Mouse (Mus musculus) embryonic stem cell, embryonic (primary cell): ENCODE data around the gene Cux2.

Experiments used
- CTCF ChIA-PET, 4 experiments: fragments of 300-600 bp in 2 of 4; fragments of 350-600 bp in 2 of 4; sonication (Branson Sonifier 250); formaldehyde crosslinking; loops; one replicate each; lab custom pipeline; 2022; ENCODE audit warnings: inconsistent platforms in 2 of 4; lab: Charles Lee
- POLR2A ChIA-PET, 4 experiments: fragments of 300-600 bp in 2 of 4; fragments of 350-600 bp in 2 of 4; sonication (Branson Sonifier 250); formaldehyde crosslinking; loops; one replicate each; lab custom pipeline; 2022; ENCODE audit warnings: antibody characterized with exemption in 4 of 4, inconsistent platforms in 1 of 4; lab: Charles Lee

Gene Cux2

GRCm38 (mm10) chr5:121841973-121842372 lies 207.9 kb downstream of the Cux2 start:
- CTCF ChIA-PET: interaction anchor here in 1 of 4 experiments (0.6 to 2.1 kb wide), 5 partner anchors 22 to 248 kb away, joined by 3 to 13 read pairs (median 3); no protein-coding TSS in a partner anchor
- POLR2A ChIA-PET: interaction anchor here in 2 of 4 experiments (0.6 to 3.1 kb wide), 6 partner anchors 10 to 1308 kb away, joined by 3 to 14 read pairs (median 4); no protein-coding TSS in a partner anchor

DNA sequence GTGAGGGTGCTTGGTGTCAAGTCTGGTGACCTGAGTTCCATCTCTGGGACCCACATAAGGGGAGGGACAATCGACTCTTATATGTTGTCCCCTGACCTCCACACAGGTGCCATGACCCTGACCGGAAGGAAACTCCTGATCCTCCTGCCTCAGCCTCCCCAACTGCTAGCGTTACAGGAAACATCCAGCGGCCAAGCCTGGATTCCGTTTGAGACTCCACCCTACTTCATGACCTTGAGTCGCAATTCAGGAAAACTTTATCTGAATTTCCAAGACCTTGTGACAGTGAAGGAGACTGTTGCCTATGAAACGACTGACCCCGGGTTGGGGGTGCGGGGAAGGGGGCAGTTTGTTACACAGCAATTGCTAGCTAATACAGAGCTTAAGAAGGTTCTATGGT lies 208.4 kb downstream of the Cux2 start:
- CTCF ChIA-PET: interaction anchor here in 1 of 4 experiments (0.9 to 2.1 kb wide), 3 partner anchors 26 to 41 kb away, joined by 3 to 13 read pairs (median 3); no protein-coding TSS in a partner anchor
- POLR2A ChIA-PET: interaction anchor here in 2 of 4 experiments (0.5 to 3.1 kb wide), 7 partner anchors 11 to 1308 kb away, joined by 3 to 14 read pairs (median 4); no protein-coding TSS in a partner anchor

GRCm38 (mm10) chr5:121839128-121839473 lies 210.8 kb downstream of the Cux2 start:
- POLR2A ChIA-PET: interaction anchor here in 3 of 4 experiments (1.0 to 6.3 kb wide), 6 partner anchors 9 to 221 kb away, joined by 3 to 105 read pairs (median 6); partner anchors contain the start of gene Pheta1 (in 2 of the 3)

DNA sequence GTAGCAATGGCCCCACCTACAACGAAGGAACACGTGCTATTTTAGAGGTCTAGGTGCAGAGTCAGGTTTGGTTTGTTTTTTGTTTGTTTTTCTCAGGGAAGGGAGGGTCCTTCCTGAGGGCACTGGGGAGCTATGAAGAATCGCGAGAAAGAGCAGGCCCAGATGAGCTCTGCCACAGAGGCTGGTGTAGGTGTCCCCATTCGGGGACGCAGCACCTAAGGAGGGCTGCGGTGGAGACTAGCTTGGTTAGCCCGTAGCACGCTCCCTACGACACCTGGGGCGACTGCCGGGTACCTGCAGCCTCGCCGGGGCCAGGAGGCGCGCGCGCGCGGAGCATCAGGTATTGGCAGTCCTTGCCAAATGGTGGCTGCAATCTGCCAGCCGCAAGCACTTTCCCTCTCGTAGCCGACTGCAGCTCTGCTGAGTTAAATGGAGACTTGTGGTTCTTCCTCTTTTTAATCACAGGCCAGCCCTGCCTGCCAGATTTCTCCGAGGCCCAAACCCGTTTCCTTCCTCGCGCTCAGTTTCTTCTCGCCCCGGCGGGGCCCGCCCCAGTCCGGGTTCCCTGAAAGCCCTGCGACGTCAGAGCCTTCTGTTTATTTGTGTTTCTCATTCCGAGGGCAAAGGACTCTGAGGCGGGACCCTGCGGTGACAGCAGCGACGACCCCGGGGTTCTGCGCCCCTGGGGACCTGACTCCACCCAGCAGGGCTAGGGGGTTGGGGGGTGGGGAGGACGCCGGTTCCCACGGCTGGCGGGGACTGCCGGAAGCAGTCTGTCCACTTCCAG lies 211.4 kb downstream of the Cux2 start:
- ChIA-PET CTCF (interaction anchor here in 3 of 4 experiments (0.5 to 3.0 kb wide), 7 partner anchors 24 to 241 kb away, joined by 3 to 13 read pairs (median 6); no protein-coding TSS in a partner anchor), POLR2A (interaction anchor here (0.5 to 6.3 kb wide), 32 partner anchors 8 to 888 kb away, joined by 3 to 105 read pairs (median 4); partner anchors contain the start of gene Pheta1 (in 3 of the 4))

More at GRCm38 (mm10) chr5:121839128-121839473, 210.8 kb downstream of the Cux2 start:
- CTCF ChIA-PET: interaction anchor here in 1 of 4 experiments (1.0 kb wide), 1 partner anchor 220 kb away, joined by 3 read pairs; no protein-coding TSS in a partner anchor

- CTCF ChIA-PET: interaction anchor here (0.5 to 3.0 kb wide), 24 partner anchors 9 to 1163 kb away, joined by 3 to 13 read pairs (median 4); partner anchors contain the start of genes Tctn1 (in 2 of the 4) and Pheta1 (in 1 of the 4)
- POLR2A ChIA-PET: interaction anchor here (0.5 to 6.3 kb wide), 84 partner anchors 8 to 983 kb away, joined by 3 to 105 read pairs (median 4); partner anchors contain the start of genes Pheta1 (in 3 of the 4), Acad10 (in 1 of the 4), Atxn2 (in 1 of the 4) and Brap (in 1 of the 4)
Measured at GRCm38 (mm10) chr5:121837441-121838340, 212.2 kb downstream of the Cux2 start, which contains the start of gene Sh2b3. Gene Sh2b3 (minus strand): TSS chr5:121837646.

DNA sequence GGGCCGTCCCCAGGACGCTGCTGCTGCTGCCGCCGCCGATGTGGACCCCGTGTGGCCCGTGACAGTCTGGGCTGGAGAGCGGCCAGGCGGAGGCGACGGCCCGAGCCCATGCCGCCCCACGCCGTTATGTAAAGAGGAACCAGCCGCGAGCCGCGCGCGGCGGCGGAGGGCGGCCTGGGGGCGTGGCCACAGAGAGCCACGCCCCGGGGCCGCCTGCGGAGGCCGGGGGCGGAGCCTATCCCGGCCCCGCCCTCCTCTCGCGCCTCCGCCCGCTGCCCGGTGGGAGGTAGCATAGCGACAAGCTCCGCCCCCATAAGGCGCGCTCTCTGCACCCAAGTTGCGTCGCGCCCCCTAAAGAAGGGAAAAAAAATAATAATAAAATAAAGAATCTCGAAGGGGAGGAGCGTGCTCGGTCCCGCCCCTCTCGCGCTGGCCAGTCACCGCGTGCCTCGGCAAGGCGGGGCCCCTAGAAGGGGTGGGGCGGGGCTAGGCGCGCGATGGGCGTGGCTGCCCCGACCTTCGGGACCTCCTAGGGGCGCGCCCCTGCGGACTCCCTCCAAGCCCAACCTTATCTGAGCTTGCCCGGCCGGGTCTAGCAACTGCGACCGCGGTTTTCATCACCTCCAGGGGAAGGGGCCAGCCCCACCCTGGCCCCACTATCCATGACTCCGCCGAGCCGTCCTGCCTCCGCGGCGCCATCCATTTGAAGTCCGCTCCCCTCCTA lies 213.0 kb downstream of the Cux2 start:
- POLR2A ChIA-PET: interaction anchor here (0.5 to 6.3 kb wide), 76 partner anchors 8 to 1084 kb away, joined by 3 to 105 read pairs (median 4); partner anchors contain the start of genes Pheta1 (in 3 of the 4), Acad10 (in 1 of the 4), Atxn2 (in 1 of the 4) and Brap (in 1 of the 4)
- CTCF ChIA-PET: interaction anchor here (0.5 to 3.0 kb wide), 20 partner anchors 8 to 1162 kb away, joined by 3 to 13 read pairs (median 3); partner anchors contain the start of genes Pheta1 (in 1 of the 4) and Tctn1 (in 1 of the 4)

GRCm38 (mm10) chr5:121835949-121836691 lies 213.8 kb downstream of the Cux2 start:
- POLR2A ChIA-PET: interaction anchor here in 3 of 4 experiments (0.5 to 6.3 kb wide), 42 partner anchors 8 to 1084 kb away, joined by 3 to 105 read pairs (median 4); partner anchors contain the start of genes Pheta1 (in 3 of the 3), Acad10 (in 1 of the 3) and Brap (in 1 of the 3)

GRCm38 (mm10) chr5:121834991-121835747 lies 214.7 kb downstream of the Cux2 start:
- ChIA-PET POLR2A (interaction anchor here in 3 of 4 experiments (0.6 to 6.3 kb wide), 12 partner anchors 7 to 70 kb away, joined by 3 to 105 read pairs (median 16); partner anchors contain the start of gene Pheta1 (in 2 of the 3)), CTCF (interaction anchor here in 1 of 4 experiments (2.3 kb wide), 1 partner anchor 254 kb away, joined by 6 read pairs; no protein-coding TSS in a partner anchor)

More at GRCm38 (mm10) chr5:121835949-121836691, 213.8 kb downstream of the Cux2 start:
- CTCF ChIA-PET: interaction anchor here in 3 of 4 experiments (0.6 to 3.0 kb wide), 9 partner anchors 7 to 675 kb away, joined by 3 to 13 read pairs (median 6); partner anchors contain the start of gene Pheta1 (in 1 of the 3)

- CTCF ChIA-PET: interaction anchor here (0.6 to 1.1 kb wide), 7 partner anchors 19 to 396 kb away, joined by 3 to 7 read pairs (median 3); no protein-coding TSS in a partner anchor
Measured at GRCm38 (mm10) chr5:121834241-121834606, 215.7 kb downstream of the Cux2 start.

GRCm38 (mm10) chr5:121833572-121834240 lies 216.2 kb downstream of the Cux2 start:
- CTCF ChIA-PET: interaction anchor here (0.5 to 1.1 kb wide), 8 partner anchors 19 to 396 kb away, joined by 3 to 7 read pairs (median 3); no protein-coding TSS in a partner anchor
- POLR2A ChIA-PET: interaction anchor here in 3 of 4 experiments (0.6 to 6.3 kb wide), 16 partner anchors 9 to 68 kb away, joined by 3 to 105 read pairs (median 4); partner anchors contain the start of gene Pheta1 (in 2 of the 3)

More at GRCm38 (mm10) chr5:121834241-121834606, 215.7 kb downstream of the Cux2 start:
- POLR2A ChIA-PET: interaction anchor here in 3 of 4 experiments (0.6 to 6.3 kb wide), 16 partner anchors 9 to 69 kb away, joined by 3 to 105 read pairs (median 4); partner anchors contain the start of gene Pheta1 (in 2 of the 3)

GRCm38 (mm10) chr5:121833159-121833558 lies 216.7 kb downstream of the Cux2 start:
- CTCF ChIA-PET: interaction anchor here in 3 of 4 experiments (0.5 to 0.6 kb wide), 3 partner anchors 232 to 1343 kb away, joined by 3 to 4 read pairs (median 3); no protein-coding TSS in a partner anchor
- POLR2A ChIA-PET: interaction anchor here in 3 of 4 experiments (0.7 to 6.3 kb wide), 7 partner anchors 10 to 21 kb away, joined by 3 to 105 read pairs (median 9); partner anchors contain the start of gene Pheta1 (in 2 of the 3)

- POLR2A ChIA-PET: interaction anchor here in 3 of 4 experiments (0.7 to 3.3 kb wide), 5 partner anchors 10 to 20 kb away, joined by 3 to 17 read pairs (median 5); no protein-coding TSS in a partner anchor
Measured at GRCm38 (mm10) chr5:121832376-121833155, 217.3 kb downstream of the Cux2 start.

More at GRCm38 (mm10) chr5:121832376-121833155, 217.3 kb downstream of the Cux2 start:
- CTCF ChIA-PET: interaction anchor here in 3 of 4 experiments (0.6 to 1.5 kb wide), 3 partner anchors 18 to 1342 kb away, joined by 3 to 4 read pairs (median 3); no protein-coding TSS in a partner anchor
